Mouse (Mus musculus) thymus, postnatal 14 days (tissue): ENCODE data around the gene Polr3c.
A peak's percentile ranks its signal among the peaks of the same experiment; 100 is the strongest.
"Not testable (repeated sequence)": the region's sequence is repeated elsewhere in the genome, so short reads cannot be mapped to it uniquely, and the experiment has no call there.

Experiments
- DNase-seq: peaks from one replicate; pipeline ENCODE4 v3.0.0; 2021

Polr3c gene

DNA sequence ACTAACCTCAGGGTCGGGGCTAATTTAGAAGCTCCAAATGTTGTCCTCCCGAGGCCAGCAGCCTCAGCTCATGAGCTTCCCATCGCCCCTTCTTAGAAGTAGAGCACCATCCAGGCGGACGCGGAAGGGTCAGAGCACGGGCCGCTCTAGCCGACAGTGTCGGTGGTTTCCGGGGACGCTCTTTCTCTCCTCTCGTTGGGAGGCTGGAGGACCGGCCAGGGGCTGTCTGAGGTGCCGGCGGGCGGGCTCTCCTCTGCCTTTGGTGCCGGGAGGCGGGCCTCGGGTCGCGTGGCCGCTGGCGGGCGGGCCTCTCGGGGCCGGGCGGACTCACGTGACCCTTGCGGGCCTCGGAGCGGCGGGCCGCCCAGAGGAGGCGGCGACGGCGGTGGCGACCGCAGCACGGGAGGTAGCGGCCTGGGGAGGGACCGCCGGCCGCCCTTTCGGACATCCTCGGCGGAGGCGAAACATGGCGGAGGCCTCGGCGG is at the start of gene Polr3c, which contains the start of gene Rnf115:
Gene Polr3c, minus strand, starts transcription at position 286 of the 485 bp plus-strand sequence.
Gene Rnf115, plus strand, starts transcription at position 322 of the 485 bp plus-strand sequence.
- DNase-seq, result peak; percentile 91

GRCm38 (mm10) chr3:96777120-96777519 is 49.7 kb upstream of the Polr3c start:
- DNase-seq, result no peak

- no peak for DNase-seq
Observed at GRCm38 (mm10) chr3:96772949-96773348, 45.5 kb upstream of the Polr3c start.

DNA sequence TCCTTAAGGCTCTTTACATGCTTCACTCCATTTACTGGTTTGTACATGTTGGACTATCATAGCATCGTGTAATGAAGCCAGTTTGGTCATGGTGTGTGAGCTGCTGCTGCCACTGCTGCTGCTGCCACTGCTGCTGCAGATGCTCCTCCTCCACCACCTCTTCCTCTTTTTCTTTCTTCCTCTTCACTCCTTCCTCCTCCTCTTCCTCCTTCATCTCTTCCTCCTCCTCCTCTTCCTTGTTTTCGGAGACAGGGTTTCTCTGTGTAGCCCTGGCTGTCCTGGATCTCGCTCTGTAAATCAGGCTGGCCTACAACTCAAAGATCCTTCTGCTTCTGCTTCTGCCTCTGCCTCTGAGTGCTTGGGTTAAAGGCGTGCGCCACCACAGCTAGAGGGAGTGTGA is 42.5 kb upstream of the Polr3c start:
- DNase-seq, result no peak

DNA sequence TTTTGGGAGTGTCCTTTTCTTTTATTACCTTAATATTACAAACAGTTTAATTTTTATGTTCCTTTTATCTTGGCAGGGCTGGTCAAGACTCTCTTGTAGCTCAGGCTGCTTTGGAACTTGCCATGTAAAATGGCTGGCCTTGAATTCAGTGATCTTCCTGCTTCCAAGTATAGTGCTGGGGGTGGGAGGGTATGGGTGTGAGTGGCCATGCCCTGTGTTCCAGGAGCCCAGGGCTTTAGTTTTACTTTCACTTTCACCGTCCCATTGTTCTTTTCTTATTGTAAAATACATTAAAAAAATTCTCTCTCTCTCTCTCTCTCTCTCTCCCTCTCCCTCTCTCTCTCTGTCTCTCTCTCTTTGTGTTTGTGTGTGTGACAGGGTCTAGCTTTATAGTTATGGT is 37.1 kb upstream of the Polr3c start:
- DNase-seq, result no peak

- DNase-seq, result no peak
Observed at GRCm38 (mm10) chr3:96759695-96760094, 32.3 kb upstream of the Polr3c start.

GRCm38 (mm10) chr3:96757691-96758090 is 30.3 kb upstream of the Polr3c start:
- no peak for DNase-seq

DNA sequence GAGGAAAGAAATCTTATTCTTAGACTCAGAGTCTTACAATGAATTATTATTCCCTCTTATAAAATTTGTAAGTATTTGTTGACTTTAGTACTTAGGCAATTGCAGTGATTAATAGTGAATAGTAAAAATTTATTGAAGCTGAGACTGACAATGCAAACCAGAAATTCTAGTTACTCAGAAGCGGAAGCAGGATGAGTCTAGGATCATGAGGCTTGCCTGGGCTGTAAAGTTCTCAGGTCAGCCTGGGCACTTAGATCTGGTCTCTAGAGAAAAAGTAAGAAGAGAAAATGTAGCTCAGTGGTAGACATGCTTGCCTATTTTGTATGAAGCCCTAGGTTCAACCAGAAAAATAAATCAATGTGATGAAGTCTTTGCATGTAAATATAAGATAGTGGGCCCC is 28.5 kb upstream of the Polr3c start:
- DNase-seq, result no peak

DNA sequence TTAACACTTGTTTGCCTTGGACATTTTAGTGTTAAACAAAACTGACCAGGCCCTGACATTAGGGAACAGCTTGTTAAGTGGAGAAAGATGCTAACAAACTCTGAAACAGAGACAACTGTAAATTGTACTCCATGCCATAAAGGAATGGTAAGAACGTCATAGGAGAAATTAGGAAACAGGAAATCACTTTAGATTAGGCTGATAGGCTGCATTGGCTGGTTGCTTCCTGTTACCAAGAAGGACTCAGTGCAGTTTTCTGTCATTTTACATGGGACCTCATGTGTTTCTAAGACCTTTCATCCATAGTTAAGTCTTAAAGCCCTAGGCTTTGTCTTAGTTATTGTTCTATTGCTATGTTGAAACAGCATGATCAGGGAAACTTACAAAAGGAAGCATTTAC is 19.4 kb upstream of the Polr3c start:
- no peak for DNase-seq

- DNase-seq, result no peak
Observed at GRCm38 (mm10) chr3:96744348-96744747, 16.9 kb upstream of the Polr3c start.

DNA sequence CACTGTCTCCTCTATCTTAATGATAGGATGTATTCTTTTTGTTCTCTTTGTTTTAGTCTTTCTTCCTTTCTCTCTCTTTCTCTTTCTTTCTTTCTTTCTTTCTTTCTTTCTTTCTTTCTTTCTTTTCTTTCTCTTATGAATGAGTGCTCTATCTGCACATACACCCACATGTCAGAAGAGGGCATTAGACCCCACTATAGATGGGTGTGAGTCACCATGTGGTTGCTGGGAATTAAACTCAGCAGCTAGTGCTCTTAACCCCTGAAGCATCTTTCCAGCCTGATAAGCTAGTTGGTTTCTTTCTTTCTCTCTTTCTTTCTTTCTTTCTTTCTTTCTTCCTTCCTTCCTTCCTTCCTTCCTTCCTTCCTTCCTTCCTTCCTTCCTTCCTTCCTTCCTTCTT is 12.9 kb upstream of the Polr3c start:
- not testable (repeated sequence) for DNase-seq

- DNase-seq, result no peak
Observed at GRCm38 (mm10) chr3:96737995-96738394, 10.6 kb upstream of the Polr3c start.

GRCm38 (mm10) chr3:96737013-96737740 is 9.7 kb upstream of the Polr3c start:
- no peak for DNase-seq

GRCm38 (mm10) chr3:96735200-96735599 is 7.8 kb upstream of the Polr3c start:
- no peak for DNase-seq

DNA sequence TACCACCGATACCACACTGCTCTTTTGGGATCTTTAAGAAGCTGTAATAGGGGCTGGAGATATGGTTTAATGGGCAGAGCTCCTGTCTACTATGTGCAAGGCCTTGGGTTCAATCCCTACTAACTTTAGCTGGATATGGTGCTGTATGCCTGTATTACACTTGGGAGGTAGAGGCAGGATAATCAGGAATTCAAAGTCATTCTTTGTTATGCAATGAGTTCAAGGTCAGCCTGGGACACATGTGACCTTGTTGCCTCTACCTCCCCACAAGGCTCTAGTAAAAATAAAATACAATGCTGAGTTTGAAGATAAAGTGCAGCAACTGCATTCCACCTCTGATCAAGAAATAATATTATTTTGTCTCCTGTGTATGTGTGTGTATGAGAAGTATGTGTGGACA is 6.6 kb upstream of the Polr3c start:
- DNase-seq, result no peak

- DNase-seq, result no peak
Observed at GRCm38 (mm10) chr3:96730785-96731184, 3.4 kb upstream of the Polr3c start.

DNA sequence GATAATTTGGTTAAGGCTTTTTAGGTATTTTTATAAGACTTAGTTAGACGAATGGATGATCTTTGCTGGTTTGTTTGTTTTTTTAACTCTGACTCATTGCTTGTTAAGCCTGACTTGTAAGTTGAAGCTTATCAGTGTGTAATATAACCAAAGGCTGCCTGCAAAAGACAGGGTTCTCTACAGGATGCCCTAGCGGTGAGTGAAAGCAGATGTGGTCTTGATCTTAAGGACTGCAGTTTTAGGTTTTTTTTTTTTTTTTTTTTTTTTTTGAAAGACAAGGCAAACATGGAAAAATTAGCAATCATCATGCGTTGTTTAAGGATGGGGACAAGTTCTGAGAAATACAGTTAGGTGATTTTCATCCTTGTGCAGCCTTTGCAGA is 2.0 kb upstream of the Polr3c start:
- peak; percentile 43 for DNase-seq

DNA sequence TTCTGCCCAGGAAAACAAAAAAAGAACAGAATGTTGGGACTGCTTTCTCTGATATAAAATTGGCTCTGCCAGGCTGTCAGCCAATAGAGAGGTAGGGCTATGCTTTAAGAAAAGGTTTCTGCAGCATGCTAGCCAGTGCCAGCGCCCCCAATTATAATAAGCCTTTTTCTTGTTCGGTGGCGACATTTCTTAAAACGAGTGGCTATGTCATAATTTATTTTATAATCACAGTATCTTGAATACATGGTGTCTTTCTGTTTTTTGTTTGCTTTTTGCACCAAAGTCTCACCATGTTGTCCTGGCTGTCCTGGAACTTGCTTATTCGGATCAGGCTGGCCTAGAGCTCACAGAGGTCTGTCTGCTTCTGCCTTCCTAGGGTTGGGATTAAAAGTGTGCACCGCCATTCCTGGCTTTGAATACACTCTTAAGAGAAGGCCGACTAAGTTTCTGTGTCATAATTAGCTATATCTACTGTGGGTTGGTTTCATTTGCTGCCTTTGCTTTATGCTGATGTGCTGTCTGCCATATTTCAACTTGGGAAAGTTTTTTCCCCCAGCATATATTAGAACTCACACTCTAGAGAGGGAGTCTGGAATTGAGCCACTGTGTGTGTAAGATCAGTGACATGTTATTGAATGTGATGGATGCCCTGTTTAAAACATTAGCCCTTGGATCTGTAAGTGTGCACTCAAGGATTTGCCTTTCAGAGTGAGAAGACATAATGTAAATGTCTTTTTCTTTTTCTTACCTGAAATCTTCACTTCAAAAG is 1.4 kb upstream of the Polr3c start:
- DNase-seq, result no peak

DNA sequence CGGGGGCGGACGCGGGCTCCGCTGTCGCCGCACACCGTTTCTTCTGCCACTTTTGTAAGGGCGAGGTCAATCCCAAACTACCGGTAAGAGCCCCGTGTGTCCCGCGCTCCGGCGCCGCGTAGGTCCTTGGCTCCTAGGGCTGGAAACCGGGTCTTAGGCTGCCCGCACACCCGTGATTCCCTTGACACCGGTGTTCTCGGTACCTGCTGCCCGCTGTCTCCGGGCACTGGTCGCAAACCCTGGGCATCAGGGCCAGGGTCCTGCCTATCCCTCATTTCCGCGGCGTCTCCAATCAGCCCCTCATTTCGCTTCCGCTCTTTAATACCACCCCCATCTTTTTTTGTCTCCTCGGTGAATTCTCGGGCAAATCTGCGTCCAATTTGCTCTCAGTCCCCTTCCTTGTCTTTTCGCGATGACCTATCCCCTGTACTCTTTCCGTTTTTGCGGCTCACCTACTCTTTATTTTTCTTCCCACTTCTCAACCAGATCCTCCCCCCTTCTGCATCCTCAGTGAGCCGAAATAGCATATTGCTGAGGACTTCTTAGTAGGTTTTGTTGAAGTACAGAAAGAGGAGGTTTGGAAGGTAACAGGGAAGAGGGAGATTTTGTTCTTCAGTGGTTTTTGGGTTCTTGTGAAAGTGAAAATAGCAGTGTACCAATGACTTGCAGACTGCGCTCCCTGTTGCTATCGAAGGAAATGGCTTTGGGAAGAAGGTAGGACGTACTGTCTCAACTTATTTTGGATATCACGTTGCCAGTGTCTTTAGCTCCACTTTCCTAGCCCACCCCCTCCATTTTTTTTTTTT is 603 bp upstream of the Polr3c start:
- peak; percentile 7 for DNase-seq

DNA sequence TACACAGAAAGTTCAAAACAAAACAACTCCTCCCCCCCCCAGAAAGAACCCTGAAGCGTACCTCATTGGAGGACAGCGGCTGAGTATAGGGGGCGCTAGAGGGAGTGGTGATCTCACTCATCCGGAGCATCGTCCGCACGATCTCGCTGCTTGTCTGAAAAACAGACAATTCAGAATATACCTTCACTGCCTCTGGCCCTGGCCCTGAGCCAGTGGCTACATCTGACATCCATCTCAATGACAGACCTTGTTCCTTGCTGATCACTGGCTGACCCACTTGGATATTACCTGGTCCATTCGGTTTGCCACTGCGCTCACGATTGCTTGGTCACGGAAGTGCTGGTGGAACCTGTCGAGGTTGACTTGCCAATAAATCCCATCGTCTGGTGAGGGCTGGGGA is 8.3 kb downstream of the Polr3c start:
- peak; percentile 50 for DNase-seq

- no peak for DNase-seq
Observed at GRCm38 (mm10) chr3:96715854-96716253, 11.6 kb downstream of the Polr3c start.

- DNase-seq, result no peak
Observed at GRCm38 (mm10) chr3:96714286-96714685, 13.1 kb downstream of the Polr3c start.

DNA sequence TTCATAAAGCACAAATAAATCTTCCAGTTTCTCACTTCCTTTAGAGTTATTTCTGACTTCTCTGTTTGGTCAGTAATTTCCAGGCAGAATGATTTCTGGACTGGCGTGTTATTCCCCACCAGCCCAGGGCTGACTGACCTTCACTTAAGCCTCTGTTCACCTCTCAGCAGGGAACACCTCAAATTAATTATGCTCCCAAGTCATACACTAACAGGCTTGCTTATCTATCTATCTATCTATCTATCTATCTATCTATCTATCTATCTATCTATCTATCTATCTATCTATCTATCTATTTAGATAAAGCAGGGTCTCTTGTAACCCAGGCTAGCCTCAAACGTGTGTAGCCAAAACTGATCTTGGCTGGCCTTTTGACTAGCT is 18.8 kb downstream of the Polr3c start:
- DNase-seq, result no peak
